Mouse (Mus musculus): ENCODE data around the gene Snx32. TPM values are rescaled to one million over a fixed set of nuclear protein-coding genes. Genes with fewer than 3 reads are reported as not detected.

Gene Snx32
- polyA plus RNA-seq, 1 experiment from 2014 or later: 87.8 TPM

- Histone ChIP-seq H3K4me3 (replicated peaks; ENCODE audit: low read length) (no peak overlapping the region), H3K9ac (replicated peaks; ENCODE audit: low read depth, low read length) (no peak overlapping the region), H3K4me1 (replicated peaks; ENCODE audit: control insufficient read depth, insufficient read depth, low read length) (peaks cover 19% of the 10 kb centered on the region), H3K9me3 (ENCODE audit: control insufficient read depth, low read length) (no peaks in the 10 kb centered on the region), H3K27ac (ENCODE audit: low read length) (no peak overlapping the region), H3K27me3 (replicated peaks; ENCODE audit: control insufficient read depth, insufficient read depth, low read length) (no peaks in the 10 kb centered on the region), H3K4me2 (ENCODE audit: low read length) (no peak overlapping the region), H3K36me3 (ENCODE audit: control insufficient read depth, insufficient read depth) (peaks cover 3% of the 10 kb centered on the region; the same call in 1 of the 2 replicates)
- 94% methylated on average over 7 of the region's 7 CpGs for WGBS
- ATAC-seq: no peak
Observed at GRCm38 (mm10) chr19:5485821-5486220, 24.5 kb downstream of the Snx32 start.

- H3K9me3 ChIP-seq (ENCODE audit: control insufficient read depth, low read length): no peaks in the 10 kb centered on the region
- 95% methylated on average over 8 of the region's 8 CpGs for WGBS
- H3K27ac ChIP-seq (ENCODE audit: low read length): no peak overlapping the region
- no peak for ATAC-seq
- H3K4me2 ChIP-seq (ENCODE audit: low read length): no peak overlapping the region
- peaks cover 19% of the 10 kb centered on the region for H3K4me1 ChIP-seq (replicated peaks; ENCODE audit: control insufficient read depth, insufficient read depth, low read length)
- no peak overlapping the region for H3K9ac ChIP-seq (replicated peaks; ENCODE audit: low read depth, low read length)
- H3K36me3 ChIP-seq (ENCODE audit: control insufficient read depth, insufficient read depth): peaks cover 3% of the 10 kb centered on the region; the same call in 1 of the 2 replicates
- no peaks in the 10 kb centered on the region for H3K27me3 ChIP-seq (replicated peaks; ENCODE audit: control insufficient read depth, insufficient read depth, low read length)
- H3K4me3 ChIP-seq (replicated peaks; ENCODE audit: low read length): no peak overlapping the region
Observed at GRCm38 (mm10) chr19:5485371-5485770, 25.0 kb downstream of the Snx32 start.

GRCm38 (mm10) chr19:5484496-5484895 is 25.8 kb downstream of the Snx32 start:
- no peak overlapping the region for H3K9ac ChIP-seq (replicated peaks; ENCODE audit: low read depth, low read length)
- H3K4me1 ChIP-seq (replicated peaks; ENCODE audit: control insufficient read depth, insufficient read depth, low read length): peaks cover 19% of the 10 kb centered on the region
- no peak overlapping the region for H3K4me3 ChIP-seq (replicated peaks; ENCODE audit: low read length)
- no peaks in the 10 kb centered on the region for H3K9me3 ChIP-seq (ENCODE audit: control insufficient read depth, low read length)
- H3K4me2 ChIP-seq (ENCODE audit: low read length): no peak overlapping the region
- no peak for ATAC-seq
- H3K27ac ChIP-seq (ENCODE audit: low read length): no peak overlapping the region
- H3K27me3 ChIP-seq (replicated peaks; ENCODE audit: control insufficient read depth, insufficient read depth, low read length): no peaks in the 10 kb centered on the region
- H3K36me3 ChIP-seq (ENCODE audit: control insufficient read depth, insufficient read depth): peaks cover 3% of the 10 kb centered on the region; the same call in 1 of the 2 replicates
- WGBS: 94% methylated on average over 5 of the region's 5 CpGs

GRCm38 (mm10) chr19:5483386-5484359 is 26.7 kb downstream of the Snx32 start:
- H3K27me3 ChIP-seq (replicated peaks; ENCODE audit: control insufficient read depth, insufficient read depth, low read length): no peaks in the 10 kb centered on the region
- H3K36me3 ChIP-seq (ENCODE audit: control insufficient read depth, insufficient read depth): peaks cover 3% of the 10 kb centered on the region; the same call in 1 of the 2 replicates
- no peak overlapping the region for H3K4me3 ChIP-seq (replicated peaks; ENCODE audit: low read length)
- no peak for ATAC-seq
- H3K27ac ChIP-seq (ENCODE audit: low read length): no peak overlapping the region
- WGBS: 94% methylated on average over 19 of the region's 19 CpGs
- no peak overlapping the region for H3K9ac ChIP-seq (replicated peaks; ENCODE audit: low read depth, low read length)
- peaks cover 14% of the 10 kb centered on the region for H3K4me1 ChIP-seq (replicated peaks; ENCODE audit: control insufficient read depth, insufficient read depth, low read length)
- no peaks in the 10 kb centered on the region for H3K9me3 ChIP-seq (ENCODE audit: control insufficient read depth, low read length)
- no peak overlapping the region for H3K4me2 ChIP-seq (ENCODE audit: low read length)

- H3K4me2 ChIP-seq (ENCODE audit: low read length): no peak overlapping the region
- no peaks in the 10 kb centered on the region for H3K27me3 ChIP-seq (replicated peaks; ENCODE audit: control insufficient read depth, insufficient read depth, low read length)
- ATAC-seq: no peak
- no peak overlapping the region for H3K9ac ChIP-seq (replicated peaks; ENCODE audit: low read depth, low read length)
- H3K27ac ChIP-seq (ENCODE audit: low read length): no peak overlapping the region
- no peaks in the 10 kb centered on the region for H3K9me3 ChIP-seq (ENCODE audit: control insufficient read depth, low read length)
- WGBS: 90% methylated on average over 10 of the region's 10 CpGs
- H3K36me3 ChIP-seq (ENCODE audit: control insufficient read depth, insufficient read depth): peaks cover 3% of the 10 kb centered on the region; the same call in 1 of the 2 replicates
- H3K4me1 ChIP-seq (replicated peaks; ENCODE audit: control insufficient read depth, insufficient read depth, low read length): no peaks in the 10 kb centered on the region
- H3K4me3 ChIP-seq (replicated peaks; ENCODE audit: low read length): no peak overlapping the region
Observed at GRCm38 (mm10) chr19:5481398-5481797, 28.9 kb downstream of the Snx32 start.

- Histone ChIP-seq H3K36me3 (ENCODE audit: control insufficient read depth, insufficient read depth) (no peaks in the 10 kb centered on the region; the same call in 1 of the 2 replicates), H3K9me3 (ENCODE audit: control insufficient read depth, low read length) (no peaks in the 10 kb centered on the region), H3K4me1 (replicated peaks; ENCODE audit: control insufficient read depth, insufficient read depth, low read length) (peaks cover 6% of the 10 kb centered on the region), H3K27me3 (replicated peaks; ENCODE audit: control insufficient read depth, insufficient read depth, low read length) (no peaks in the 10 kb centered on the region), H3K9ac (replicated peaks; ENCODE audit: low read depth, low read length) (no peak overlapping the region), H3K27ac (ENCODE audit: low read length) (no peak overlapping the region), H3K4me2 (ENCODE audit: low read length) (no peak overlapping the region), H3K4me3 (replicated peaks; ENCODE audit: low read length) (no peak overlapping the region)
- 95% methylated on average over 10 of the region's 10 CpGs for WGBS
- ATAC-seq: no peak
Observed at GRCm38 (mm10) chr19:5480016-5480415, 30.3 kb downstream of the Snx32 start.

GRCm38 (mm10) chr19:5477668-5478300 is 32.6 kb downstream of the Snx32 start:
- no peak for ATAC-seq
- no peaks in the 10 kb centered on the region for H3K27me3 ChIP-seq (replicated peaks; ENCODE audit: control insufficient read depth, insufficient read depth, low read length)
- 90% methylated on average over 18 of the region's 18 CpGs for WGBS
- H3K4me3 ChIP-seq (replicated peaks; ENCODE audit: low read length): no peak overlapping the region
- H3K4me1 ChIP-seq (replicated peaks; ENCODE audit: control insufficient read depth, insufficient read depth, low read length): peaks cover 21% of the 10 kb centered on the region
- no peaks in the 10 kb centered on the region; the same call in 1 of the 2 replicates for H3K36me3 ChIP-seq (ENCODE audit: control insufficient read depth, insufficient read depth)
- no peak overlapping the region for H3K4me2 ChIP-seq (ENCODE audit: low read length)
- no peak overlapping the region for H3K27ac ChIP-seq (ENCODE audit: low read length)
- H3K9ac ChIP-seq (replicated peaks; ENCODE audit: low read depth, low read length): no peak overlapping the region
- H3K9me3 ChIP-seq (ENCODE audit: control insufficient read depth, low read length): no peaks in the 10 kb centered on the region

GRCm38 (mm10) chr19:5477004-5477667 is 33.2 kb downstream of the Snx32 start:
- no peak for ATAC-seq
- WGBS: 79% methylated on average over 10 of the region's 10 CpGs

More at GRCm38 (mm10) chr19:5477004-5477667, 33.2 kb downstream of the Snx32 start:
- no peak overlapping the region for H3K27ac ChIP-seq (ENCODE audit: low read length)
- no peak overlapping the region for H3K9ac ChIP-seq (replicated peaks; ENCODE audit: low read depth, low read length)
- H3K4me1 ChIP-seq (replicated peaks; ENCODE audit: control insufficient read depth, insufficient read depth, low read length): peaks cover 21% of the 10 kb centered on the region
- H3K4me3 ChIP-seq (replicated peaks; ENCODE audit: low read length): no peak overlapping the region
- no peak overlapping the region for H3K4me2 ChIP-seq (ENCODE audit: low read length)
- no peaks in the 10 kb centered on the region for H3K27me3 ChIP-seq (replicated peaks; ENCODE audit: control insufficient read depth, insufficient read depth, low read length)
- no peaks in the 10 kb centered on the region for H3K9me3 ChIP-seq (ENCODE audit: control insufficient read depth, low read length)
- H3K36me3 ChIP-seq (ENCODE audit: control insufficient read depth, insufficient read depth): no peaks in the 10 kb centered on the region; the same call in 1 of the 2 replicates

Measured in forebrain, embryonic 16.5 days (tissue).